Mouse (Mus musculus): Measurements from ENCODE around the gene Bad.
"Not testable (repeated sequence)": the region's sequence is repeated elsewhere in the genome, so short reads cannot be mapped to it uniquely, and the experiment has no call there.

Gene Bad

DNA sequence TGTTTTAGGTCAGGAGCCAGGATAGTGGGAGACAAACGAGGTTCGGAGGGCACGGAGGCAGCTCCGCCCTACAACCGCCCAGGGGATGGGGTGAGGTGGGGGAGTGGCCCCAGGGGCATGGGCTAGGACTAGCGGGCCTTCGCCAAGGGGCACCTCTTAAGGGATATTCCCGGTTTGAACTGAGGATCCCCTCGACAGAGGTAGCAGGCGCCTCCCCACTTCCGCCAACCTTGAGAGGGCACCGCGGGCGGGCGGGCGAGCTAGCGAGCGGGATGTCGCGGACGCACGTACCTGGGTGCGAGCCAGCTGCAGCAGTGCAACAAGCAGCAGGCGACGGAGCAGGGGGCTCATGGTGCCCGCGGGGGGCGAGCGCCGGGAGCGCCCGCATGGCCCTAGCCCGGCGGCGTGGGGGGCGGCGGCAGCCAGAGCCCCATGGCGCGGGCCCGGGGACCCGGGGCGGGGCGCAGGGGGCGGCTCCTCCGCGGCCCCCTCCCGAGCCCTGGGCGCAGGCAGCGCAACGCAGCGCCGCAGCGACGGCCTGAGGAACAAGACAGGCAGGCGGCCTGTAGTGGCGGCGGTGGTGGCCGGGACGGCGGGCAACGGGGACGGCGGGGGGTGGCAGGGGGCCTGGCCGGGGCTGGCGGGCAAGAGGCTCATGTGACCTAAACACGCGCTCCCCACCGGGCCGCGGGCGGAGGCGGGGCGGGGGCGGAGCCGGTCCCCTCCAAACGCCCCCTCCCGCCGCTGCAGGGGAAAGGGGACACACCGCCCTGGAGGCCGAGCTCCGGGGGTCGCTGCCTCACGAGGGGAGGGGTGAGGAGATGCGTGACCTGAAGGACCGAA, 45.6 kb downstream of the Bad start, which contains the start of gene Vegfb:
TSS of gene Vegfb (minus strand) at position 591 of the 843 bp plus-strand sequence.
- DNase-seq: peak; percentile 82

DNA sequence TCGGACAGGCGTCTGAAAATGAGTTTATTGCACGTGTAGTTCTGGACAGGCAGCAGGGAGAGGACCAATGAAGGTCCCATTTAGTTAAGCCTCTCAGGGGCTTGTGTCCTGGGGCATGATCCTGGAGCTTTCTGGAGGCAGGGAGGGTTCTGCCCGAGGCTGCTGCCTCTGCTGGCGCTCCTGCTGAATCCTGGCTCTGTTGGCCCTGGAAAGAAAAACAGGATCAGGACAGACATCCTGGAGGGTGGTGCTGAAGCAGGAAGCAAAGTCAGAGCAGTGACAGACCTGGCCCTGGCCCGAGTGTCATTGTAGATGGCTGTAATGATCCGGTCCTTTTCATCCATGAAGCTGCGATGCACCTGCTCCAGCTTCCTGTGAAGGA, 46.2 kb downstream of the Bad start:
- no peak for DNase-seq

DNA sequence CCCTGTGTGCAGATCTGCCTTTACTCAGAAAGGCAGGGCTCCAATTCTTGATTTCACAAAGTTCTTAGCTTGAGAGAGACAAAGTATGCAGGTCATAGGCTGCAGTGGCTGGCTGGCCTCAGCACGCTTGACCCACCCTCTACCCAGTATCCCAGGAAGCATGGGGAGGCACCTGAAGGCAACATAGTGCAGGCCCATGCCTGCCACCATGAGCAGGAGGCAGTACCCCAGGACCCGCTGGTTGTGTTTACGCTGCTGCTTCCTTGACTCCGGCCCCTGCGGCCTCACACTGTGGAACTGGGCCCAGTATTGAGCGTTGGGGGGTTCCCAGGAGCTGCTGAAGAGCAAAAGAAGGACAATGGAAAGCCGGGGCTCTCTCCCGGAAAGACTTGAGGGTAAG, 47.6 kb downstream of the Bad start:
- DNase-seq: no peak

GRCm38 (mm10) chr19:6990712-6991111, 49.1 kb downstream of the Bad start:
- DNase-seq: no peak

- DNase-seq: not testable (repeated sequence)
Measured at GRCm38 (mm10) chr19:6991166-6991565, 49.5 kb downstream of the Bad start.

DNA sequence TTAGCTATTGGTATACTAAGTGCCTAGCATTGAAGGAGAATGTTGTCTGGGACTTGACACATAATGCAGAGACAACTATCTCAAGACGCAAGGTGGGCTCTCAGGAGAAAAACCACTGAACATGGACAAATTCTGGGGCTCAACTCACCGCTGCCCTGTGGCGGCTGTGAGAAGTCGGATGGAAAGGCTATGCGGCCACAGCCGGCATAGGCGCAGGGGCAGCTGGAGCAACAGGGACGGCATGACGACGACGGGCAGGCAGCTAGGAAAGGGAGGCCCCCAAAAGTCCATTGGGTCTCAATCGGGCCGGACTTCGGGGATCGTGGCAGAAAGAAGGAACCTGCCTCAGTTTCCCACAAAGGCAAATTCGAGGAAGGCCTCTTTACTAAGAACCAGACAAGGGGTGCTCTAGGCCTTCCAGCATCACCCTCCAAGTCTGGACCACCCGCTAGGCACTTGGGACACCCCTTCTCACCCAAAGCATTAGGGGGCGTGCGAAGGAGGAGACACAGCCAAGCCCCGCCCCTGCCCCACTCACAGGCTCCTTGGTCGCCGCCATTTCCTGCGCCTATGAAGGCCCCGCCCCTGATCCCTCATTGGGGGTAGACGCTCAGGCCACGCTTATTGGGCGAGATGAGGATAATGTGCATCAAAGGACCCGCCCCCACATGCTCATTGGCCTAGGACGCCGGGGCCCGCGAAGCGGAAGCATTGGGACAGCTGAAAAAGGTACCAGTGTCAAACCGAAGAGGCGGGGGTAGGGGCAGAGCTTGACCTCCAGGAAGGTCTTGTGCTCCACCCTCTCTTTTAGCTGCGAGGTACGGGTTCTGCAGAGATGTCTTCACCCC, 50.6 kb downstream of the Bad start, which contains the start of gene Dnajc4:
TSS of gene Dnajc4 (minus strand) at position 562 of the 848 bp plus-strand sequence.
- DNase-seq: peak; percentile 98

GRCm38 (mm10) chr19:6993011-6993770, 51.5 kb downstream of the Bad start:
- DNase-seq: no peak

DNA sequence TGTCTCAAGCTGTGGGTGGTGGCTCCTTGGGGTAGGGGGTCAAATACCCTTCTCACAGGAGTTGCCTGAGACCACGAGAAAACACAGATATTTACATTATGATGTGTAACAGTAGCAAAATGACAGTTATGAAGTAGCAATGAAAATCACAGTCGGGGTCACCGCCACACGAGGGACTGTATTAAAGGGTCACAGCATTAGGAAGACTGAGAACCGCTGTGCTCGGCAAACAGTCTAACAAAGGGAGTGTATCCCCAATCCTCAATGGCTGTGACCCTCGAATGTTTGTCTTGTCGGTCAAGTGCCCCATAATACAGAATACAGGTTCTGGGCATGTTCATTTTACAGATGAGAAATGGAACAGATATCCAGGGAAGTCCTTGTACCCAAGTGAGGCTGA, 52.3 kb downstream of the Bad start:
- no peak for DNase-seq

- no peak for DNase-seq
Measured at GRCm38 (mm10) chr19:6994489-6994888, 52.8 kb downstream of the Bad start.

DNA sequence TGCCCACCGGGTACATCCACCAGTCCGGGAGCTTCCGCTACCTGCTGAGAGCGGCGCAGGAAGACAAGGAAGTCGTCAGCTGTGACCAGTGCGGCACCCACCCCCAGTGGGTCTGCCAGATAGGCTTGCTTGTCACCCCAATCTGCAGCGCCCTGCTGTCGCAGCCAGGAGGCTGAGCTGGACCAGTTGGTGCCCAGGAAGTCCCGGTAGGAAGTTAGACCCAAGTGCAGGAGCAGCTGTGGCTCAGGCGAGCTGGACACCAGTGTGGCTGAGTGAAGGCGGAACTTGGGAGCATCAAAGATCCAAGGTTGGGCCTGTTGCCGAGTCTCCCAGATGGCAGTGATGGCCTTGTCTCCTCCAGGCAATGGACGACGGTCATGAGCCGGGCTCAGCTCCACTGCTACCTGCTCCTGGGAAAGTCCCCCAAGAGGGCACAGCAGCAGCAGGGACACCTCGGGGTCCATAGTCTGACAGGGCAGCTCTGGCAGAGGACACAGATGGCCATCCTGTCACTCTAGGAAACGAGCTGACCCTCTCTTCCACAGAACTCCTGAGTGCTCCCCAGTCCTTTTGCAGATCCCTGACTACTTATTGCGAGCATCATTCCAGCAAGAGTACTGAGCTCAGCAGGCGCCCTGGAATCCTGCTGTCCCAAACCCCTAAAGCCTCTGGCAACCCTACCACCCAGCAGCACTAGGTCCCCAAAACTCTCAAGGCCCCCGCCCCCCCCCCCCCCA, 53.8 kb downstream of the Bad start:
- DNase-seq: no peak

DNA sequence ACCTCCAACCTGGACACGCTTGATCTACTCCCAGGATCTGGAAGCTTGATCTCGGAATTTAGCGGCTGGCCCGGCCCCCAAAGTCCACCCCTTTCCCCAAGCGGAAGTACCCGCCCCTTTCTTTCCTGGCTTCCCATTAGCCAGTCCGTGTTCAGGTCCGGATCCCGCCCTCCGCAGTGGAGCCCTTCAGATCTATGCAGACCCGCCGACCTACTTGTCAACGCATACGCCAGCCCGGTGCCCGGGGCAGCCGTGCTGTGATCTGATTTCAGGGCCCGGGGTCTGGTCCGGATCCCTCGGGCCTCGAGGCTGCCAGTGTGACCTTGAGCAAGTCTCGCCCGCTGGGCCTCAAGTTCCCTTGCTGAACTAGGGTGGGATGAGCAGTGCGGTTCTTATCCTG, 54.3 kb downstream of the Bad start, which contains the start of the genes Nudt22 and Trpt1:
TSS of gene Nudt22 (minus strand) at position 112 of the 400 bp plus-strand sequence.
TSS of gene Trpt1 (plus strand) at position 126 of the 400 bp plus-strand sequence.
- DNase-seq: peak; percentile 70

GRCm38 (mm10) chr19:6997721-6998290, 56.1 kb downstream of the Bad start:
- DNase-seq: no peak

DNA sequence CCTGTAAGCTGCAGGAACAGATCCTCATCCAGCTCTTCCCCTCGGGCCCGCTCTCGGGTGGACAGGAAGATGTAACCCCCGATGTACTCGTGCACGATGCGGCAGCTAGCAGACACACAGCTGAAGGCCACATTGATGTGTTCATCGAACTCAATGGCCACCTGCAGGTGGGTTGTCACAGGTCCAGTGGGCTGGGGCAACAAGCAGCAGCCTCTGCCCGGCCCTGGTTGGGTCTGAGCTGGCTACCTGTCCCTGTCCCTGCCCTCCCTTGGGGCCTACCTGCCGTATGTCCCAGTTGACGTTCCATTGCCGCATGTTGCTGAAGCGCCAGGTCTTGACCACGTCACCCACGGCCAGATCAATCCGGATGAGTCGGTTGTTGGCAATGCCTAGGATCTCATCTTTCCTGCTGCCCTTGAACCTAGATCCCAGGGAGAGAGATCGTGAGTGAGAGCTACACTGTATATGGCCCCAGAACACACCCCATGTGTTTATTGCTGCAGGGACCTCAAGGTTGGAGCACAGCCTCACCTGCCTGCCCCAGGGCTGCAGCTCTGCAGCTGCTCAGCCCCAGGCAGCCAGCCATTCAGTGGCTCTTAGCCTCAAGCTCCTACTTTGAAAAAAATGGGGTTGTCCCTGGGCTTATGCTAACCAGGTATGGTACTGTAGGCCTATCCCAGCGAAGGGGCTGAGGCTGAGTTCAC, 57.9 kb downstream of the Bad start:
- no peak for DNase-seq

All from thymus, postnatal 25 days (tissue).